21 mouse cellular contexts compared by ENCODE assay signal in genomic region chr12:44975266-44975665, GRCm38 (mm10).
DNase-seq lines count a peak whose midpoint lies in the region; ATAC-seq lines count a peak whose summit lies in the region.
"Had no signal": no experiment of that assay in that cellular context is flagged by ENCODE, and none has a peak within 500 bp of the region (broad histone marks: within the 10 kb centered on the region; RNA-seq: fewer than 3 reads in every experiment).

No protein-coding gene starts in this region.

- no peak overlapping the region for H3K4me3 ChIP-seq in midbrain, embryonic 11.5 days (ENCODE audit: low read depth, low read length)
- H3K4me3 ChIP-seq in midbrain, embryonic 14.5 days (replicated peaks; ENCODE audit: low read depth, low read length) = no peak overlapping the region
- H3K4me3 ChIP-seq in heart, embryonic 15.5 days = no peak overlapping the region
- H3K4me3 ChIP-seq: forebrain, embryonic 15.5 days; hindbrain, embryonic 12.5 days; midbrain, embryonic 12.5 days; neural tube, embryonic 12.5 days had no signal

- no peak overlapping the region for H3K4me2 ChIP-seq in midbrain, embryonic 11.5 days
- no peak overlapping the region for H3K4me2 ChIP-seq in midbrain, embryonic 14.5 days (ENCODE audit: low read length)
- H3K4me2 ChIP-seq in heart, embryonic 15.5 days = 0 out of 2 replicates have a peak overlapping the region, but pooled peaks have one; percentile 8
- H3K4me2 ChIP-seq: forebrain, embryonic 15.5 days; hindbrain, embryonic 12.5 days; midbrain, embryonic 12.5 days; neural tube, embryonic 12.5 days had no signal

- intact Hi-C loops in heart, postnatal 25 days (cut with DNase I) = loop anchor here (5.0 kb wide), 1 partner anchor 187 kb away; no protein-coding TSS in a partner anchor

- no peaks in the 10 kb centered on the region for H3K27me3 ChIP-seq in midbrain, embryonic 11.5 days (ENCODE audit: control insufficient read depth, insufficient read depth, low read length)
- no peaks in the 10 kb centered on the region for H3K27me3 ChIP-seq in midbrain, embryonic 14.5 days (ENCODE audit: control insufficient read depth, insufficient read depth, low read length)
- no peaks in the 10 kb centered on the region for H3K27me3 ChIP-seq in heart, embryonic 15.5 days
- H3K27me3 ChIP-seq: forebrain, embryonic 15.5 days; hindbrain, embryonic 12.5 days; midbrain, embryonic 12.5 days; neural tube, embryonic 12.5 days had no signal

- no peaks in the 10 kb centered on the region for H3K9me3 ChIP-seq in midbrain, embryonic 11.5 days (ENCODE audit: control insufficient read depth, low read length)
- H3K9me3 ChIP-seq in midbrain, embryonic 14.5 days (ENCODE audit: control insufficient read depth, low read length) = no peaks in the 10 kb centered on the region
- no peaks in the 10 kb centered on the region for H3K9me3 ChIP-seq in heart, embryonic 15.5 days (replicated peaks)
- H3K9me3 ChIP-seq: forebrain, embryonic 15.5 days; hindbrain, embryonic 12.5 days; midbrain, embryonic 12.5 days; neural tube, embryonic 12.5 days had no signal

- peak; percentile 25 to 54 for DNase-seq in heart, adult 9 months (ENCODE audit: low spot score in 2 of 2)
- no peak for DNase-seq in heart, postnatal 25 days (ENCODE audit: low spot score)
- peak; percentile 4 for DNase-seq in midbrain, embryonic 11.5 days (ENCODE audit: low spot score, missing footprints)
- DNase-seq in midbrain, embryonic 14.5 days = no peak
- peak; percentile 48 for DNase-seq in heart, postnatal 4 days
- no peak for DNase-seq in kidney, adult 9 months
- DNase-seq: adrenal gland, adult 8-10 months; cerebellum, adult 11-12 months; cerebellum, postnatal 25 days; embryo, embryonic 11 days; gastrocnemius, postnatal 36 days; kidney, adult 18-20 months; kidney, postnatal 25 days; liver, postnatal 0 days; right cerebral cortex, postnatal 25 days; thymus, adult 2 months had no signal

- H3K9ac ChIP-seq in midbrain, embryonic 11.5 days (ENCODE audit: low read length) = no peak overlapping the region
- H3K9ac ChIP-seq in midbrain, embryonic 14.5 days (replicated peaks; ENCODE audit: low read length) = no peak overlapping the region
- no peak overlapping the region for H3K9ac ChIP-seq in heart, embryonic 15.5 days
- H3K9ac ChIP-seq: forebrain, embryonic 15.5 days; hindbrain, embryonic 12.5 days; liver, postnatal 0 days; midbrain, embryonic 12.5 days; neural tube, embryonic 12.5 days had no signal

- no peaks in the 10 kb centered on the region for H3K36me3 ChIP-seq in midbrain, embryonic 11.5 days (ENCODE audit: control insufficient read depth, insufficient read depth, low read length)
- no peaks in the 10 kb centered on the region for H3K36me3 ChIP-seq in midbrain, embryonic 14.5 days (ENCODE audit: control insufficient read depth, insufficient read depth, low read length)
- no peaks in the 10 kb centered on the region for H3K36me3 ChIP-seq in heart, embryonic 15.5 days
- H3K36me3 ChIP-seq: forebrain, embryonic 15.5 days; hindbrain, embryonic 12.5 days; midbrain, embryonic 12.5 days; neural tube, embryonic 12.5 days had no signal

- H3K4me1 ChIP-seq in midbrain, embryonic 11.5 days (ENCODE audit: control insufficient read depth, insufficient read depth, low read length) = no peaks in the 10 kb centered on the region
- no peaks in the 10 kb centered on the region for H3K4me1 ChIP-seq in midbrain, embryonic 14.5 days (ENCODE audit: control insufficient read depth, insufficient read depth, low read length)
- H3K4me1 ChIP-seq in heart, embryonic 15.5 days (replicated peaks) = peaks cover 26% of the 10 kb centered on the region
- H3K4me1 ChIP-seq: neural tube, embryonic 12.5 days had no signal

- no peak for ATAC-seq in midbrain, embryonic 11.5 days (ENCODE audit: low FRiP score)
- no peak for ATAC-seq in midbrain, embryonic 14.5 days (ENCODE audit: low FRiP score, low TSS enrichment)
- no peak for ATAC-seq in heart, embryonic 15.5 days (replicated peaks; ENCODE audit: insufficient number of reproducible peaks, insufficient read depth, low FRiP score, low read depth)
- ATAC-seq: forebrain, embryonic 15.5 days; liver, postnatal 0 days had no signal

- 93% methylated on average over 3 of the region's 3 CpGs for WGBS in midbrain, embryonic 11.5 days
- 92% methylated on average over 3 of the region's 3 CpGs for WGBS in midbrain, embryonic 14.5 days
- WGBS in heart, embryonic 15.5 days = 33% methylated on average over 3 of the region's 3 CpGs

- H3K27ac ChIP-seq in midbrain, embryonic 11.5 days (ENCODE audit: low read depth, low read length) = no peak overlapping the region
- no peak overlapping the region for H3K27ac ChIP-seq in midbrain, embryonic 14.5 days (replicated peaks; ENCODE audit: low read depth, low read length)
- H3K27ac ChIP-seq in heart, embryonic 15.5 days = peak overlapping the region; percentile 82
- H3K27ac ChIP-seq: forebrain, embryonic 15.5 days; hindbrain, embryonic 12.5 days; midbrain, embryonic 12.5 days; neural tube, embryonic 12.5 days had no signal

Comparison
In these comparisons a context has a peak if more than half of its experiments do, and no peak if none do; other contexts are left out.
1. DNase-seq: peak in heart, adult 9 months (2 of 2), midbrain, embryonic 11.5 days (single experiment) and heart, postnatal 4 days (single experiment); none in heart, postnatal 25 days (single experiment), midbrain, embryonic 14.5 days (single experiment) and kidney, adult 9 months (single experiment).